In genomic region chr14:46821873-46822716, GRCm38 (mm10) we compare ENCODE assay signal across 8 mouse cellular contexts. TPM values are rescaled to one million over a fixed set of nuclear protein-coding genes. Genes with fewer than 3 reads are reported as not detected.
DNase-seq lines count a peak whose midpoint lies in the region; ATAC-seq and TF ChIP-seq lines count a peak whose summit lies in the region.

Gene Gmfb (minus strand): TSS chr14:46822242.

- peak within 1 kb of the TSS; percentile 87 for H3K27ac ChIP-seq in forebrain, embryonic 12.5 days
- peak within 1 kb of the TSS; percentile 98 for H3K27ac ChIP-seq in heart, postnatal 0 days (ENCODE audit: low read depth)
- H3K27ac ChIP-seq in liver, postnatal 0 days (ENCODE audit: low read depth), result peak within 1 kb of the TSS; percentile 96
- H3K27ac ChIP-seq in neural tube, embryonic 14.5 days (ENCODE audit: low read depth, low read length), result peak within 1 kb of the TSS; percentile 80

- peak; percentile 93 for TF ChIP-seq EP300 in heart, postnatal 0 days (IDR thresholded peaks at IDR 0.05; ENCODE audit: low read depth)
- peak; percentile 73 for TF ChIP-seq EP300 in liver, postnatal 0 days (IDR thresholded peaks at IDR 0.05; ENCODE audit: low read depth)

- DNase-seq in c-Kit-positive CD71-positive TER-119-positive erythroid progenitor cells, embryonic 14.5 days (ENCODE audit: low spot score), result peak; percentile 91
- DNase-seq in heart, postnatal 0 days (ENCODE audit: low spot score), result peak; percentile 92
- peak; percentile 97 for DNase-seq in kidney, postnatal 4 days
- DNase-seq in liver, postnatal 0 days, result peak; percentile 95
- peak; percentile 95 for DNase-seq in testis, postnatal 10 days (ENCODE audit: low spot score)

- no peak for TF ChIP-seq CTCF in E14TG2a.4 (conservative IDR thresholded peaks at IDR 0.05; ENCODE audit: low read length)
- peak; percentile 19; the same call in 1 of the 2 replicates for TF ChIP-seq CTCF in heart, postnatal 0 days (IDR thresholded peaks at IDR 0.05; ENCODE audit: low read depth)
- peak; percentile 44 for TF ChIP-seq CTCF in liver, postnatal 0 days (IDR thresholded peaks at IDR 0.05; ENCODE audit: low read depth)

- H3K9me3 ChIP-seq in E14TG2a.4 (ENCODE audit: low read length), result peaks cover 43% of the 10 kb centered on the region
- no peaks in the 10 kb centered on the region for H3K9me3 ChIP-seq in forebrain, embryonic 12.5 days
- no peaks in the 10 kb centered on the region for H3K9me3 ChIP-seq in heart, postnatal 0 days (replicated peaks; ENCODE audit: control insufficient read depth, low read length)
- no peaks in the 10 kb centered on the region for H3K9me3 ChIP-seq in liver, postnatal 0 days (ENCODE audit: low read length)
- no peaks in the 10 kb centered on the region for H3K9me3 ChIP-seq in neural tube, embryonic 14.5 days (ENCODE audit: control insufficient read depth, low read length)

- WGBS in forebrain, embryonic 12.5 days, result under 1% methylated on average over 64 of the region's 65 CpGs
- WGBS in heart, postnatal 0 days, result under 1% methylated on average over 64 of the region's 65 CpGs
- 1% methylated on average over 64 of the region's 65 CpGs for WGBS in liver, postnatal 0 days (ENCODE audit: insufficient replicate concordance)
- WGBS in neural tube, embryonic 14.5 days, result 1% methylated on average over 63 of the region's 65 CpGs

- H3K36me3 ChIP-seq in E14TG2a.4 (ENCODE audit: insufficient read depth, low read length), result peaks cover 11% of the 10 kb centered on the region; the same call in 1 of the 2 replicates
- H3K36me3 ChIP-seq in forebrain, embryonic 12.5 days (replicated peaks), result peaks cover under 1% of the 10 kb centered on the region; the same call in 1 of the 2 replicates
- H3K36me3 ChIP-seq in heart, postnatal 0 days (replicated peaks; ENCODE audit: control insufficient read depth, insufficient read depth, low read length), result peaks cover 3% of the 10 kb centered on the region
- peaks cover under 1% of the 10 kb centered on the region; the same call in 1 of the 2 replicates for H3K36me3 ChIP-seq in liver, postnatal 0 days (replicated peaks; ENCODE audit: insufficient read depth, low read length)
- no peaks in the 10 kb centered on the region for H3K36me3 ChIP-seq in neural tube, embryonic 14.5 days (ENCODE audit: control insufficient read depth, insufficient read depth, low read length)

- H3K9ac ChIP-seq in forebrain, embryonic 12.5 days, result peak within 1 kb of the TSS; percentile 80
- H3K9ac ChIP-seq in heart, postnatal 0 days (replicated peaks; ENCODE audit: low read depth, low read length), result peak within 1 kb of the TSS; percentile 89
- peak within 1 kb of the TSS; percentile 79 for H3K9ac ChIP-seq in liver, postnatal 0 days (replicated peaks)
- H3K9ac ChIP-seq in neural tube, embryonic 14.5 days (replicated peaks; ENCODE audit: low read depth, low read length), result peak within 1 kb of the TSS; percentile 90

- peak within 1 kb of the TSS; percentile 91 for H3K4me3 ChIP-seq in E14TG2a.4 (replicated peaks; ENCODE audit: low read length)
- peak within 1 kb of the TSS; percentile 87 for H3K4me3 ChIP-seq in forebrain, embryonic 12.5 days (replicated peaks)
- H3K4me3 ChIP-seq in heart, postnatal 0 days (ENCODE audit: low read depth, low read length), result peak within 1 kb of the TSS; percentile 98
- peak within 1 kb of the TSS; percentile 77 for H3K4me3 ChIP-seq in liver, postnatal 0 days (ENCODE audit: low read depth, low read length)
- H3K4me3 ChIP-seq in neural tube, embryonic 14.5 days (ENCODE audit: low read depth, low read length), result peak within 1 kb of the TSS; percentile 91

- peaks cover 31% of the 10 kb centered on the region for H3K4me1 ChIP-seq in E14TG2a.4 (replicated peaks; ENCODE audit: low read depth, low read length)
- H3K4me1 ChIP-seq in forebrain, embryonic 12.5 days, result peaks cover 19% of the 10 kb centered on the region
- peaks cover 9% of the 10 kb centered on the region for H3K4me1 ChIP-seq in heart, postnatal 0 days (ENCODE audit: control insufficient read depth, insufficient read depth)
- H3K4me1 ChIP-seq in liver, postnatal 0 days (ENCODE audit: insufficient read depth), result peaks cover 14% of the 10 kb centered on the region
- peaks cover 10% of the 10 kb centered on the region for H3K4me1 ChIP-seq in neural tube, embryonic 14.5 days (ENCODE audit: control insufficient read depth, insufficient read depth, low read length)

- ATAC-seq in forebrain, embryonic 12.5 days (ENCODE audit: low FRiP score), result peak; percentile 98
- ATAC-seq in heart, postnatal 0 days (ENCODE audit: insufficient read depth, low read depth), result peak; percentile 98
- ATAC-seq in liver, postnatal 0 days, result peak; percentile 95
- peak; percentile 98 for ATAC-seq in neural tube, embryonic 14.5 days (ENCODE audit: low read depth)

- peak within 1 kb of the TSS; percentile 81 for H3K4me2 ChIP-seq in forebrain, embryonic 12.5 days
- peak within 1 kb of the TSS; percentile 79 for H3K4me2 ChIP-seq in heart, postnatal 0 days (ENCODE audit: low read depth, low read length)
- H3K4me2 ChIP-seq in liver, postnatal 0 days (ENCODE audit: low read depth, low read length), result peak within 1 kb of the TSS; percentile 68
- peak within 1 kb of the TSS; percentile 72 for H3K4me2 ChIP-seq in neural tube, embryonic 14.5 days (ENCODE audit: low read depth, low read length)

- H3K27me3 ChIP-seq in E14TG2a.4 (ENCODE audit: insufficient read depth, low read length), result peaks cover 5% of the 10 kb centered on the region; the same call in 1 of the 2 replicates
- 0 out of 2 replicates have a peak, but pooled peaks cover 3% of the 10 kb centered on the region for H3K27me3 ChIP-seq in forebrain, embryonic 12.5 days
- H3K27me3 ChIP-seq in heart, postnatal 0 days (ENCODE audit: control insufficient read depth, insufficient read depth, low read length), result no peaks in the 10 kb centered on the region
- no peaks in the 10 kb centered on the region for H3K27me3 ChIP-seq in liver, postnatal 0 days (ENCODE audit: insufficient read depth, low read length)
- no peaks in the 10 kb centered on the region for H3K27me3 ChIP-seq in neural tube, embryonic 14.5 days (ENCODE audit: control insufficient read depth, insufficient read depth, low read length)

RNA-seq across cellular contexts. Expression of gene Gmfb, which starts in this region (rescaled TPM):
- polyA plus RNA-seq in forebrain, embryonic 12.5 days (2016; fragmentation: Nextera tagmentation; extraction: Ambion mirVana), result 107 and 110 TPM in 2 replicates
- 34.0 and 50.6 TPM in 2 replicates for total RNA-seq in heart, postnatal 0 days (2014; rRNA removed; ENCODE audit: low replicate concordance)
- polyA plus RNA-seq in heart, postnatal 0 days (2015; fragmentation: Nextera tagmentation; extraction: Ambion mirVana), result 37.6 and 42.0 TPM in 2 replicates
- polyA plus RNA-seq in liver, postnatal 0 days (2015; fragmentation: Nextera tagmentation; extraction: Ambion mirVana), result 30.0 and 30.3 TPM in 2 replicates
- polyA plus RNA-seq in neural tube, embryonic 14.5 days (2014; fragmentation: Nextera tagmentation; extraction: Ambion mirVana), result 161 and 163 TPM in 2 replicates

Comparison
In these comparisons a context has a peak if more than half of its experiments do, and no peak if none do; other contexts are left out.
1. Peak in every context shown above with its lines: DNase-seq, ATAC-seq, H3K4me3 ChIP-seq and H3K27ac ChIP-seq.